Mouse (Mus musculus) heart, adult 2 months (tissue): ENCODE data around the gene Erg28.

Experiments used
- CTCF ChIP-seq: fragments of 200-600 bp; IDR thresholded peaks from 2 replicates; pipeline ENCODE4 v1.8.1; 2022; ENCODE audit warnings: antibody characterized with exemption, mild to moderate bottlenecking, moderate library complexity
- POLR2A ChIP-seq: fragments of 200-500 bp; IDR thresholded peaks from 2 replicates; pipeline ENCODE4 v1.6.1; 2011; ENCODE audit warnings: mild to moderate bottlenecking, low read depth, low read length, control low read depth; ENCODE audit not compliant: insufficient read depth

DNA sequence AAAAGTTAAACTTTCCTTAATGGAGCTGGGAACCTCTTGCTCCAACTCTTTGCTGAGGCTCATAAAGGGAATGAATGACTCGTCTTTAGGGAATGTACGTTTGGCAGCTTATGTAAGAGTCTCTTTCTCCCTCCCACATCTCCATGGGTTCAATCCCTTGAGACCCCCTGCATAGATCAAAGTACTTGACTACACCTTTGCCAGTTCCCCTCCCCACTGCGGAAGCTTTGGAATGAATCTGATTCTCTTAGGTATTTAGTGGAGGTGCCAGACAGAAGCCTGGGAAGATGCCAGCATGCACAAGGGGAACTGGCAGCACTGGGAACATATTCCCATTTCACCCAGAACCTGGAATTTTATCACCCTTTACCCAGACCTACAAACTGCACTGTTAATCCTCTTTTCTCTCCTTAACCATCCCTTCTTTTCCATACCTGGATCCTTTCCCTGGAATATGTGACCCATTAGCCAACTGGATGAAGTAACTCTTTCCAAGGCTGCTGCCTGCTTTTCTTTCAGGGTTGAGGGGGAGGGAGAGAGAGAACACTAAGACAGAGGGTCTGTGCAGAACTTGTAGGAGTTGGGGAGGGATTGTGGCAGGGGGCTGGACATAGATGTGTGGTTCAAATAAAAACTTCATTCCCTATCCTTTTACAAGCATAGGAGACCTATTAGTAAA is 35.3 kb upstream of the Erg28 start:
- TF ChIP-seq CTCF (no peak), POLR2A (no peak)
